Mouse (Mus musculus) adrenal gland, adult 2 months (tissue): Measurements from ENCODE around the gene Gnao1. TPM values are rescaled to one million over a fixed set of nuclear protein-coding genes. Genes with fewer than 3 reads are reported as not detected.
A peak's percentile ranks its signal among the peaks of the same experiment; 100 is the strongest.

Experiments
- DNase-seq: peaks from one replicate; pipeline ENCODE4 v3.0.0; 2021
- polyA plus RNA-seq: library from polyadenylated mRNA; depleted of rRNA; stranded (reverse); fragments of >200 nt; gene quantifications from 2 replicates; pipeline ENCODE4 v1.2.3, GENCODE M21; 2012
- total RNA-seq, 2 experiments: library from RNA; stranded (reverse); gene quantifications; 2 replicates each; pipeline ENCODE4 v1.2.3; 2021

Gnao1 gene
- total and polyA plus RNA-seq, 3 experiments = 22.8 to 35.3 (median 31.7) TPM

GRCm38 (mm10) chr8:93843858-93844502 lies 34.2 kb downstream of the Gnao1 start:
- DNase-seq = no peak

GRCm38 (mm10) chr8:93845186-93845585 lies 35.4 kb downstream of the Gnao1 start:
- no peak for DNase-seq

- no peak for DNase-seq
Observed at GRCm38 (mm10) chr8:93852087-93852645, 42.4 kb downstream of the Gnao1 start.

DNA sequence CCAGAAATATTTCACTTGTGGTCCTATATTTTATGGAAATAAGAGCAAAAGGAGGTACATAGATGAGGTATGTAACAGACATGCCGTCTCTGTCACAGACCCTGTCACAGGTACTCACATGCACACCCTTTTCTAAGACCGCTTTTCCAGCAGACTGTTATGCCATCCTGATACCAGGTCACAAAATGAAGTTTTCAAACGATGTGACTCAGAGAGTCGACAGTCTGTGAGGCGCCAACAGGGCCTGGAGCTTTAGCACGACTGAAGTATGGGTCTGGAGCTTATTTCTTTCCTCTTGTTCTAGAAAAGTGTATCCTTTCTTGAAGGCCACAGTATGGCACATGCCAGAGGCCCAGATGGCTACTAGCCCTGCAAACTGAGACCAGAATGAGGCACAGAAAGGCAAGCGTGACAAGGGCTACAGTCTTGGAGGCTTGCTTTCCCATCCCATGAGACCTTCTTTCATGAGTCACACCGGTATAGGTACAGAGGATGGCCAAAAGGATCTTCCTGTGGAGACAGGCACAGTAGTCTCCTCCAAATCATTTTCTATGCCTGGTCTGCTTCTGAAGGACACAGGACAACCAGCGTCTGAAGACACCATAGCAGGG lies 43.2 kb downstream of the Gnao1 start:
- no peak for DNase-seq

DNA sequence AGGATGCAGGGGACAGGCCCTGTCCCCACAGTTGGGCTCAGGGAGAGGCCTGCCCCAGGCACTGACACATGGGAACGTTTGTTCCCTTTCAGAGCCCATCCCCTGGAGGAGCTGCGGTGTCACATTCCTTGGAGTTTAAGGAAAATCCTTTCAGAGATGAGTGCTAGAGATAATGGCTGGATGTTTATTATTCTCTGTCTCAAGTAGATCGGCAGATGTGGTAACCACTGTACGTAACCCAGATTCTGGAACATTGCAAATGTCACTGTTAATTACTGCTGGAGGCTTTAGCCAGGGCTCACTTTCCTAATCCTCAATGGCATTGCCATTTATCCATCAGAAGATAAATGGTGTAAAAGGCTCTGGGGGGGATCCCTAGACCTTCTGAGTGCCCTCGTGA lies 44.9 kb downstream of the Gnao1 start:
- DNase-seq = no peak

GRCm38 (mm10) chr8:93855272-93855671 lies 45.5 kb downstream of the Gnao1 start:
- no peak for DNase-seq

- no peak for DNase-seq
Observed at GRCm38 (mm10) chr8:93857144-93857543, 47.4 kb downstream of the Gnao1 start.

DNA sequence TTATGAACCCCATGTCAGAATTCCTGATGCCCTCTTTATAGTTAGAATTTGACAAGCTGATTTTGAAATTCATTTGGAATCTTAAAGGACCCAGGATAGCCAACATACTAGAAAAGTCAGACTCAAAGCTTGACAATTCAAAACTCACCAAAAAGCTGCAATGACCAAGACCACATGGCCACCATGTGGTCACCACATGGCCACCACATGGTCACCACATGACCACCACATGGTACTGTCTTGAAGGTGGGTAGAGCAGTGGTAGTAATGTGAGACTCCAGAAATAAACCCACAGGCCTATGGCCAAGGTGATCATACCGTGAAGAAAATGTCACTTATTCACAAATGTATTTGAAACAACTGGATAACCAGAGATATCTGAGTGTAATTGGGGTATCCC lies 48.5 kb downstream of the Gnao1 start:
- DNase-seq = no peak

DNA sequence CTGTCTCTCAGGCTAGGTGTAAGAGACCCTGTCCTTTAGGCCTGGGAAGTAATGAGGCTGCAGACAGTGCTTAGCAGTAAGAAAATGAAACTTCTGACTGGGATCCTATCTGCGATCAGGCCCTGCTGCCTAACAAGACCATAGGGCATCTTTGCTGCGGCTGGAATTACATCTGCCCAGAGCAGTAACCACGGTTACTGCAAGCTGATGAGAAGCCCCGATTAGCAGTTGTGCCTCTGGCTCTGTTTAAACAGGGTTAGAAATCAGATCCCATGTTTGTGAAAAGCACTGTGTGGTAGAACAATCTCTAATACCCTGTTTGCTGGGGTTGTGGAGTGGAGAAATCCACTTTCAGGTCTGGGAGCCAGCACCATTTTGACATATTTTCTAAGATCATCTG lies 50.3 kb downstream of the Gnao1 start:
- no peak for DNase-seq

- DNase-seq = no peak
Observed at GRCm38 (mm10) chr8:93864064-93864463, 54.3 kb downstream of the Gnao1 start.

DNA sequence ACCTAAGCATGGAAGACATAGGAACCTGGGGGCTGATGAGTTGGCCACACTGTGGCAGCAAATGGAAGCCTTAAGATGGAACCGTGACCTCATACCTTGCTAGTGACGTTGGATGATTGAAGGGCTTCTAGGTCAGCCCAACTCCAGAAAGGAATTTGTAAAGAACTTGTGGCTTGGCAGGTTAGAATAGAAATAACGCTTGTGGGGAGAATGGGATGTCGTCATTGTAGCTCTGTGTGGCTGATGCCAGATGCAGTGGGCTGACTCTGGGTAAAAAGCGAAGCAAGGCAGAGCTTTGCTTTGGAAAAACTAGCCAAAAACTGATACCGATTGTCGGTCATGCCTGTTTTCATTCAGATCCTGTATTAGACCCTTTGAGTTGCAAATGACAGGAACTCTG lies 56.5 kb downstream of the Gnao1 start:
- DNase-seq = no peak

DNA sequence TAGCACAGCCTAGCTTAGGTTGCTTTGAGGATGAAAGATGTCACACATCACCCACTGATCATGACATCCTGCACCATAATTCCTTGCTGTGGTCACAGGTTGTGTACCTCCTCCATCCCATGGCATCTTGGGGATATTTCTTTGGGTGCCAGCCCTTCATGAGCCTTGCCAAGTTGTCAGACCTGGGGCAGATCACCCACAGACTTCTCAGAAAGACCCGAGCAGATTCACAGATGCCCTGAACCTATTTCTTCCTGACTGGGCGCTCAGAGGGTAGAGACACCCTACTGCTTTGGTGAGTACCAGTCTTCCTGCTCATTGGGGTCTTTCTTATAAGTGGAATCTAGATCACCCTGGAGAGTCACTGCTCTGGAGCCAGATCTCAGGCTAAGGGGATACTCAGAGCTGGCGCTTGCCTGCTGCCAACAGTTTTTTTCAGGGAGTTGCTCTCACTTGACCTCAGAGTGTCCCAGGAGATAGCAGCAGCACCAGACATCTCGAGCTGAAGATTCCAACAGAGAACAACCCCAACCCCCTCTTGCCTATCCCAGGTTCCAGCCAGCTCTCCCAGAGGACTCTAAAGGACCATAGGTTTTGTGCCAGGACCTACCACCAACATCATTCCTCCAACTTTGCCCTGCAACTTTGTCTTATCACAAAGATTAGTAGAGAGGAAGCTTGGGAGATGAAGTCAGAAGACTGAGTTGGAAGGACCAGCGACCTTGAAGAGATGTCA lies 58.9 kb downstream of the Gnao1 start:
- DNase-seq = no peak

- DNase-seq = peak; percentile 15
Observed at GRCm38 (mm10) chr8:93871275-93871674, 61.5 kb downstream of the Gnao1 start.

GRCm38 (mm10) chr8:93878396-93878795 lies 68.6 kb downstream of the Gnao1 start:
- DNase-seq = no peak

- DNase-seq = no peak
Observed at GRCm38 (mm10) chr8:93879966-93880365, 70.2 kb downstream of the Gnao1 start.

DNA sequence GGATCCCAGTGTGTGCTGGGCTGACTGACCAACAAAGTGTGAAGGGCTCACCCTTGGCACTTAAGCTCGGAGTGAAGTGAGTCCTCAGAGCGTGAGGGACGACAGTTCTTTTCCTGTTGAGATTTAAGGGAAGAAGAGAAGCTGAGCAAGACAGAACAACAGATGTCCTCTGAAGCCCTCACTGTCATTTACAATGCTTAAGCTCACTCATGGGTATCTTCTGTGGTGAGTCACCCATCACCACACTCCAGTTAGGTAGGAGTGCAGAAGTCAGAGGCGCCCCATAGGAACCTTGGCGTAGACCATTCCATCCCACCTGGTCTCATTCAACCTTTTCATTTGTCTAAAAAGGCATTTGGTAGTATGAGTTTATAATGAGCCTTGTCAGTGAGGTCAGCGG lies 71.6 kb downstream of the Gnao1 start:
- DNase-seq = no peak

DNA sequence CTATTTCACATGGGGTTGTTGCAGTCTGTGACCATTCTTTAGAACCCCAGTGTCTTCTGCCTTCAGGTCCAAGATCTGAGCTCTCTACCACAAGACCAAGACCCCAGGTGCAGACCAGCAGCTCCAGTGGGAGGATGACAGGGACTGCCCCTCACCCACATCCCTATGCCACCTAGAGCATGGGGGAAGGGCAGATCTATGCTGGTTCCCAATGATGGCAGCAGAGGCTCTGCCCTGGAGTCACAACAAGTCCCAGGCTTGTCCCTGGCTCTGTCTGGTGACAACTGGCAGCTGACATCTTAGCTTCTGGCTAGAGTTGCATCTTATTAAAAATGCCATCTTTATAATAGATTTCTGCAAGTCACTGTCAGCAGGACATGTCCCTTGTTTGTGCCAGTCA lies 73.5 kb downstream of the Gnao1 start:
- DNase-seq = no peak

DNA sequence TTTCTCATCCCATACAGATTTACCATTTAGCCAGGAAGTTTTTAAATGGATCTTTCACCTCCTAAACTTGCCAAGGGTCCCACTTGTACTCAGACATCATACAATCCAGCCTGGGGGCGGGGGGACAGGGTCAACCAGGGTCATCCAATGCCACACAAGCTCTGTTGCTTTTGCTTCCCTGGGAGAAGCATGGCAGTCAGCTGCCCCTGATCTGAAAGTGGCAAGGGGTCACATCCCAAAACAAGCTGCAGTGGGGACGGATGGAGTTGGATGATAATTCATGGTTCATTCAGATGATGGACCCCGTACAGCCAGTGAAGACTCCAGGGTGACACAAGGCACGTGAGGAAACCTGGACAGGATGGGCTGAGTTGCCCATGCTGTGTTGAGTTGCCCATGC lies 74.0 kb downstream of the Gnao1 start:
- no peak for DNase-seq

- no peak for DNase-seq
Observed at GRCm38 (mm10) chr8:93884316-93884715, 74.5 kb downstream of the Gnao1 start.

DNA sequence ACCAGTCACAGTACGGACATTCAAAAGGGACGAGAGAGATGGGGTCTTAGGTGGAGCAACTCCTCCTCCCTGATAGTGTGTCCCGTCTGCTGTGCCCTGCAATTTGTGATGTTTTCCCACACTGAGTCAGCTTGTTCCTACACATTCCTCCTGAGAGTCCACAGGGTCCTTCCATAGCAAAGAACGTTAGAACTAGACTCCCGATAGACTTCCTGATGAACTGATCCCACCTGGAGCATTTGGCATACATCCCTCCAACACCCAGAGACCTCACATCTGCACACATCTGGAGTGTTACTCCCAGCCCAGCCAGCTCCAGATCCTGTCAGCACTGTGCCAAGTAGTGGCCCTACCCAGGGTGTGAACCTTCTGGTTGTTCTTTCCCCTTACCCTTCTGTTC lies 76.4 kb downstream of the Gnao1 start:
- DNase-seq = no peak

DNA sequence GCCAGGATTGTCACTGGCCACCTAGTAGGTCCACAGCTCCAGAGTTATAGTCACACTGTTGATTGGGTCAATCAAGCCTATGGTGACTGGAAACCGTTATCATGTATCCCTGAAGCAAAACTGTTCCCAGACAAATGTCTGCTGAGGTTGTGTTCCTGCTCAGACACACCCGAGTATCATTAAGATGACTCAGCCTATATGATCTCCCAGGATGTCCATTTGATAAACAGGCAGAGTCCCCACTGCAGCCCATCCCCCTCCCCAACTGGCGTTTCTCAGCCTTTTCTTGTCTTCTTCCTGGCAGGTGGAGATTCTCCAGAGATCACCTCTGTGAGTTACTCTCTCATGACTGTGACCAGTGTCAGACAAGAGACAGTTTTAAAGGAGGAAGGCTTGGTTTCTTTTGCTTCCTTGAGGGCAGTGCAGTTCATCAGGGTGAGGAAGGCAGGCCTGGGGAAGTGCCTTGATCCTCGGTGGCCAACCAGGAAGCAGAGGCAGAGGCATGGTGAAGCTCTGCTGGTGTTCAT lies 78.4 kb downstream of the Gnao1 start:
- DNase-seq = no peak

DNA sequence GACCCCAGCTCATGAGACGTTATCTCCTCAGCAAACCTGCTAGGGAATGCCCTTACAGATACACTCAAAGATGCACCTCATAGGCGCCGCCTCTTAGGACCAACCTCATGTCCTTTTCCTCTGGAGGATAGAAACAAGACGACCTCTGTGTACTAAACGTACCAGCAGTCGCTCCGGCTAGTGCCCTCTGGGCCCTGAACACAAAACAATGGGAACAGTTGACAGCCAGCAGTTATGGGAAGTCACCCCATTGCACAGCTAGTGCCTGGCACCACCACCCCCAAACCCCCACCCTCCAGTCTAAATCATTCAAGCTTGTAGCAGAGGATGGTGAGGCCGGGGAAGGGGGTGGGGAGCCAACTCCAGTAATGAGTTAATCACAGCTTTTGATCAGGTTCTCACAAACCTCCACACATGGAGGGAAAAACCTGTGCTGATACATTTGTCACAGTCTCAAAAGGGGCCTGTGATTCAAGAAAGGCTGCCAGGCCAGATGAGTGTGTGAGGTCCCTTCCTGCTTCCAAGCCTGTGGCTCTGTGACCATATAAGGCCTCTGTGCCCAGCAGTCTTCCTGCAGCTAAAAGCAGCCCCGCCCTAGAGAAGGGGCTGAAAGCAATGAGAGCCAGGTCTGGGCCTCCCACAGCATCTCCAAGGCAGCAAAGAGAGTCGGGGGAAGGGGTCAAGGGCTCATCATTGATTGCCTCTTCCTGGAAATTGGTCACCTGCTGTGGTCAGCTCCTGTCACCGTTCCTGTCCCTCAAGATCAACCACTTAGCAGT lies 79.1 kb downstream of the Gnao1 start:
- no peak for DNase-seq
